Mouse (Mus musculus): ENCODE data around the gene Cep170b. TPM values are rescaled to one million over a fixed set of nuclear protein-coding genes. Genes with fewer than 3 reads are reported as not detected.

The Cep170b gene
- 91.5 TPM for polyA plus RNA-seq (2015; fragmentation: Illumina TruSeq; extraction: RNeasy Lipid Tissue Mini Kit (QIAGEN cat#74804); ENCODE audit: low read depth, low replicate concordance)

GRCm38 (mm10) chr12:112720216-112720615 lies at the start of gene Cep170b:
TSS of gene Cep170b (plus strand) at chr12:112720455.

GRCm38 (mm10) chr12:112674132-112675011 lies 45.9 kb upstream of the Cep170b start, which contains the start of gene Akt1:
TSS of gene Akt1 (minus strand) at chr12:112674884.

DNA sequence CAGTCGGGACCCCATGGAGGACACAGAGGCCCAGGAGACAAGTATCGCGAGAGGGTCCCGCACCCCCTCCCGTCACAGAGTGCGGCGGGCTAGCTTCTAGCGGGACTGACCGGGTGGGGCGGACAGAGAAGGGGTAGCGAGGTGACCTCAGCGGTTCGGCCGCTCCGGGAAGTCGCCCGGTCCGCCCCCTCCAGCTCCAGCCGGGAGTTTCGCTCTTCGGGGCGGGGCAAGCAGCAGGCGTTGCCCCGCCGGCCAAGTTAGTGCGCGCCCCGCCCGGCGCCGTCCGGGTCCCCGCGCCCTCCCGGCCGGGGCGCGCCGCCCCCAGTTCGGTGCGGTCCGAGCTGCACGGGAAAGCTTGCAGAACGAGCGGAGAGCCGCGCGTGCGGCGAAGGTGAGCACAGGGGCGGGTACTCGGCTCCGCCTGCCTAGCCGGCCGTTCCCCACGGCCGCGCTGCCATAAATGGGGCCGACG lies 41.7 kb upstream of the Cep170b start, which contains the start of gene Zbtb42:
Gene Zbtb42 (plus strand): TSS at position 274 of the 472 bp plus-strand sequence.

GRCm38 (mm10) chr12:112760154-112760926 lies 40.1 kb downstream of the Cep170b start, which contains the start of gene Pld4:
TSS of gene Pld4 (plus strand) at chr12:112760655.

Other genes with a start within 250 kb of the Cep170b start
- not detected for gene A530016L24Rik, start 231.0 kb upstream of the Cep170b start, polyA plus RNA-seq (2015; fragmentation: Illumina TruSeq; extraction: RNeasy Lipid Tissue Mini Kit (QIAGEN cat#74804); ENCODE audit: low read depth, low replicate concordance)
- gene Tmem179, start 203.7 kb upstream of the Cep170b start, polyA plus RNA-seq (2015; fragmentation: Illumina TruSeq; extraction: RNeasy Lipid Tissue Mini Kit (QIAGEN cat#74804); ENCODE audit: low read depth, low replicate concordance), result 114 TPM
- gene Inf2, start 131.7 kb upstream of the Cep170b start, polyA plus RNA-seq (2015; fragmentation: Illumina TruSeq; extraction: RNeasy Lipid Tissue Mini Kit (QIAGEN cat#74804); ENCODE audit: low read depth, low replicate concordance), result 124 TPM
- gene Adssl1, start 100.4 kb upstream of the Cep170b start, polyA plus RNA-seq (2015; fragmentation: Illumina TruSeq; extraction: RNeasy Lipid Tissue Mini Kit (QIAGEN cat#74804); ENCODE audit: low read depth, low replicate concordance), result 27.5 TPM
- gene Siva1, start 75.8 kb upstream of the Cep170b start, polyA plus RNA-seq (2015; fragmentation: Illumina TruSeq; extraction: RNeasy Lipid Tissue Mini Kit (QIAGEN cat#74804); ENCODE audit: low read depth, low replicate concordance), result 19.1 TPM
- gene Akt1, start 45.6 kb upstream of the Cep170b start, polyA plus RNA-seq (2015; fragmentation: Illumina TruSeq; extraction: RNeasy Lipid Tissue Mini Kit (QIAGEN cat#74804); ENCODE audit: low read depth, low replicate concordance), result 129 TPM
- 0.97 TPM for gene Zbtb42, start 41.6 kb upstream of the Cep170b start, polyA plus RNA-seq (2015; fragmentation: Illumina TruSeq; extraction: RNeasy Lipid Tissue Mini Kit (QIAGEN cat#74804); ENCODE audit: low read depth, low replicate concordance)
- gene Pld4, start 40.2 kb downstream of the Cep170b start, polyA plus RNA-seq (2015; fragmentation: Illumina TruSeq; extraction: RNeasy Lipid Tissue Mini Kit (QIAGEN cat#74804); ENCODE audit: low read depth, low replicate concordance), result 9.5 TPM
- 1.5 TPM for gene Ahnak2, start 82.2 kb downstream of the Cep170b start, polyA plus RNA-seq (2015; fragmentation: Illumina TruSeq; extraction: RNeasy Lipid Tissue Mini Kit (QIAGEN cat#74804); ENCODE audit: low read depth, low replicate concordance)
- 15.2 TPM for gene Clba1, start 88.5 kb downstream of the Cep170b start, polyA plus RNA-seq (2015; fragmentation: Illumina TruSeq; extraction: RNeasy Lipid Tissue Mini Kit (QIAGEN cat#74804); ENCODE audit: low read depth, low replicate concordance)
- gene Cdca4, start 109.0 kb downstream of the Cep170b start, polyA plus RNA-seq (2015; fragmentation: Illumina TruSeq; extraction: RNeasy Lipid Tissue Mini Kit (QIAGEN cat#74804); ENCODE audit: low read depth, low replicate concordance), result 6.6 TPM
- gene Gpr132, start 147.8 kb downstream of the Cep170b start, polyA plus RNA-seq (2015; fragmentation: Illumina TruSeq; extraction: RNeasy Lipid Tissue Mini Kit (QIAGEN cat#74804); ENCODE audit: low read depth, low replicate concordance), result not detected
- gene Jag2, start 209.3 kb downstream of the Cep170b start, polyA plus RNA-seq (2015; fragmentation: Illumina TruSeq; extraction: RNeasy Lipid Tissue Mini Kit (QIAGEN cat#74804); ENCODE audit: low read depth, low replicate concordance), result 17.1 TPM
- 16.5 TPM for gene Nudt14, start 221.7 kb downstream of the Cep170b start, polyA plus RNA-seq (2015; fragmentation: Illumina TruSeq; extraction: RNeasy Lipid Tissue Mini Kit (QIAGEN cat#74804); ENCODE audit: low read depth, low replicate concordance)

Data from brain, adult 10 weeks (tissue).